Mouse (Mus musculus): ENCODE results near the gene Dop1b.
"Not testable (repeated sequence)": the region's sequence is repeated elsewhere in the genome, so short reads cannot be mapped to it uniquely, and the experiment has no call there.

Dop1b gene

DNA sequence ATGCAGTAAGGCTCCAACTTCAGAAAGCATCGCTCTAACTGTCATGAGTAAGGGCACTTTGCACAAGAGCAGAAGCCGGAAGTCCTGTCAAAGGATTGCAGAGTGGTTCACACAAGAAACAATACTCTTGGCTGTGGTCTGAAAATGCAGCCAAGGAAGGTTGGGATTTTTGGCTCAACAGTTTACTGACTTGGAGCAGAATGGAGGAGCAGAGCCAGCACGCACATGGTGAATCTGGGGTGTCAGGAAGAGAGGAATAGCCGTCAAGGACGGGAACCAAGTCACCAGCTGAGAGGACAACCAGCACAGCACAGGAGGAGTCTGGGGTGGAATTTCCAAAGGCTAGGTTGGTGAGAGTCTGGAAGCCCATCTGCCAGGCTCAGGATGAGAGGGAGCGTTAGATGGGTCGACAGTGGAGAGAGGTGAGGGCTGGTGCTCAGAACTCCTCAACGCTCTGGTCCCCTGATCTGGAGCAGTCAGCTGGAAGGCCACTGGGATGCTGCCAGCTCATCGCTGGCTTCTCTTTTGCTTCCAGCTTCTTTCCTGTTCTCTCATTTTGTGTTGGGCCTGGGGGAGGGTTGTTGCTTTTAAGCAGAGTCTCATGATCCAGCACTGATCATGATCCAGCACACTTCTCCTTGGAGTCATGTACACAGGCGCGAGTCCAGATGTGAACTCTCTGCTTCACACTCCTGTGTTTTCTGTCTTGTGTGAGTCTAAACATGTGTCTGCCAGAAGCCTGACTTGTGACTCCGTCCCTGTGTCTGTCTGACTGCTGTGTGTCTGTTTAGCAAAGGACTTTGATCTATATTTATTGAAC, 85.5 kb downstream of the Dop1b start:
- no peak for DNase-seq (ENCODE audit: low spot score in 2 of 2)

DNA sequence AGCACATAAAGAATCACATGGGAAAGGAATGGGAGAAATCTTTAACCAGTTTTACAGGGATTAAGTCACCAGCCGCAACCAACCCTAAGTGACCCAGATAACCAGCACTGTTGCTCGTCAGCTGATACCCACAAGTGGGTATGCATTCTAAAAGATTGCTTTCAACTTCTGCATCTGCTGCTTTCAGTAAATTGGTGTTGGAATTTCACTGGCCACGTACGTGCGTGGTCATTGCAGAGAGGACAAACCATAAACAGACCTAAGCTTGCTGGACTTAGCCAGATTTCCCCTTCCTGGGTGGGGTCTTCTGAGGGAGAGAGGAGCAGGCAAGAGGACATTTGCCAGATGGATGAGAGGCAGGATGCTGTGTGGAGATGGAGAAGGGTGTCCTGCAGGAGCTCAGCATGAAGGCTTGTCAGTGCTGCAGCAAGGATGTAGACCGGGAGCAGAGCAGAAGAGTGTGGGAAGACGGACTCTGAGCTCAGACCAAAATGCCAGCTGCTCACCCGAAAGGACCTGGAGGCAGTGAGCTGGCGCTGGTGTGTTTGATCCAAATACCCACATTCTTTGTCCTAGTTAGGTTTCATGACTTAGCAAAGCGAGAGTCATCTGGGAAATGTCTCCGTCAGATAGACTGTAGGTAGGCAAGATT, 86.3 kb downstream of the Dop1b start:
- no peak for DNase-seq (ENCODE audit: low spot score in 2 of 2)

DNA sequence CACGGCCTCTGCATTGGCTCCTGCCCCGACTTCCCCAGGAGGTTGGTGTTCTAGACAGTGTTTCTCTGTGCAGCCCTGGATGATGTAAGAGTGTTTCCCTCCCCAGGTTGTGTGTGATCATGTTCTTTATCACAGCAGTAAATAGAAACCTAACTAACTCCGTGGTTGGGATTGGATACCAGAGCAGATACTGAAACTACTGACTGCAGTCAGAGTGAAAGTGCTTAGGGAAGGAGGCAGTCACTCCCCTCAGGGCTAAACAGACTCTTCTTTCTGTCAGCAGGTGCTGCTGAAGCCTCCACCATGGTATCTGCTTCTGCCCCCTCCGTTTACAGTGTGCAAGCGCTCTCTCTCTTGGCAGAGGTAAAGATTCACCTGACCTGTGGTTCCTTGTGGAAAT, 86.9 kb downstream of the Dop1b start:
- DNase-seq (ENCODE audit: low spot score in 2 of 2) = no peak

DNA sequence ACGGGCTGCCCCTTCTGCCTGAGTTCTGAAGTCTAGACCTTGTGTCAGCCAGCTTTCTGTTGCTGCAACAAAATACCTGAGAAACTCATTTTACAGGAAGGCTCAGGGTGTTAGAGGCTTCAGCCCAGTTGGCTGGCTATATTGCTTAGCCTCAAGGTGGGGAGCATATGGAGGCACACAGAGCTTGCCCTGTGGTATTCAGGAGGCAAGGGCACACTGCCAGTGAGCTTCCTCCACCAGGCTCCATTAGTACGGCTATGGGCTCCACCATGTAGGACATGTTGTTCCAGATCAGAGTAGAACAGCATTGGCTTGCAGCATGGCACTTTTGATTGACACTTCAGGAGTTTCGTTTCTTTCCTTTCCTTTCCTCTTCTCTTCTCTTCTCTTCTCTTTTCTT, 87.4 kb downstream of the Dop1b start:
- DNase-seq (ENCODE audit: low spot score in 2 of 2) = no peak

DNA sequence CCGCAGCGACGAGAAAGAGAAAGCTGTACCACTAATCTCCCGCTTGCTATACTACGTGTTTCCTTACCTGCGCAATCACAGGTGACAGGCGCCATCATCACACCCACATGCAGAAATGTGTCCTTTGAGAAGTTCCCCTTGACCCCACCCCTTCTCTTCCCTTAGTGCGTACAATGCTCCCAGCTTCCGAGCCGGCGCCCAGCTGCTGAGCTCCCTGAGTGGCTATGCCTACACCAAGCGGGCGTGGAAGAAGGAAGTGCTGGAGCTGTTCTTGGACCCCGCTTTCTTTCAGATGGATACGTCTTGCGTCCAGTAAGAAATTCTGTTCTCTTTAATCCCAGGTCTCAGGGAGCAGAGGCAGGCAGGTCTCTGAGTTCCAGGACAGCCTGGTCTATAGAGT, 88.2 kb downstream of the Dop1b start:
- DNase-seq (ENCODE audit: low spot score in 2 of 2) = no peak

DNA sequence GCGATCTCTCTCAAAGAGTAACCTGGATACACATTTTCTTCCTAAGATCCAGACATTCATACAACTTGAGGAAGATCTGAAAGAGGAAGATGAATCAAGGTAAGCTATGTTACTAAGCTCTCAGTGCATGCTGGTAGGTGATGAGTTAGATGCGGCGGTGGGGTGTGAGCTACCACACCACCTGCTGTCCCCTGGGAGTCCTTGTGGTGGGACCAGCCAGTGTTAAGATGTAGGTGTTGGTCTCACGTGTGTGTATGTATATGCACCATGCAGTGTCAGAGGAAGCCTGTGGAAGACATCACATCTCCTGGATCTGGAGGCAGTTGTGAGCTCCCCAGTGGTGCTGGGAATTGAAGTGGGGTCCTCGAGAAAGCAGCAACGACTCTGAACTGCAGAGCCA, 95.5 kb downstream of the Dop1b start:
- no peak for DNase-seq (ENCODE audit: low spot score in 2 of 2)

DNA sequence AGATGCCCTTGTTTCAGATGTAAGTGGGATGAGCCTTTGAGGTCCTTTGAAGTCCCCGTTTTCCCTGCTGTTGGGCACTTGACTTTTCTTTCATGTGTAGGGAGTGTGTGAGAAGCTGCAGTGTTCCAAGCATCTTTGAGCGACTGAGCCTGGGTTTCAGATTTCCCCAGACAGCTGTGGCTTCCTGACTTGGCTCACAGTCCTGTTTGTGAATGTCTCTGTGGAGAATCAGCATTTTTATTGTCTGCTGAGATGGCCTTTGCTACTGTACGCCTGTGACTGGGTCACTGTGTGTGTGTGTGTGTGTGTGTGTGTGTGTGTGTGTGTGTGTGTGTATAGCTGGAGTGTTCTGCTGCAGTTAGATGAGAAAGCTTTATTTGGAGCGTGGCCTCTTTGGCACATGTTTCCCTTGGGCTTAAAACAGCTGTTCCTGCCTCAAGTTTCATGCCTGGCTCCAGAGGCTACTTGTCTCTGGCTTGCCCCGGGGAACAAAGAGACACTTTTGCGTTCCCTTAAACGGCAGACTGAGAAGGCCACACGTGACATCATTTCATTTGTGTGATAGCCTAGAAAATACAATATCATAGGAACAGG, 96.4 kb downstream of the Dop1b start:
- no peak for DNase-seq (ENCODE audit: low spot score in 2 of 2)

DNA sequence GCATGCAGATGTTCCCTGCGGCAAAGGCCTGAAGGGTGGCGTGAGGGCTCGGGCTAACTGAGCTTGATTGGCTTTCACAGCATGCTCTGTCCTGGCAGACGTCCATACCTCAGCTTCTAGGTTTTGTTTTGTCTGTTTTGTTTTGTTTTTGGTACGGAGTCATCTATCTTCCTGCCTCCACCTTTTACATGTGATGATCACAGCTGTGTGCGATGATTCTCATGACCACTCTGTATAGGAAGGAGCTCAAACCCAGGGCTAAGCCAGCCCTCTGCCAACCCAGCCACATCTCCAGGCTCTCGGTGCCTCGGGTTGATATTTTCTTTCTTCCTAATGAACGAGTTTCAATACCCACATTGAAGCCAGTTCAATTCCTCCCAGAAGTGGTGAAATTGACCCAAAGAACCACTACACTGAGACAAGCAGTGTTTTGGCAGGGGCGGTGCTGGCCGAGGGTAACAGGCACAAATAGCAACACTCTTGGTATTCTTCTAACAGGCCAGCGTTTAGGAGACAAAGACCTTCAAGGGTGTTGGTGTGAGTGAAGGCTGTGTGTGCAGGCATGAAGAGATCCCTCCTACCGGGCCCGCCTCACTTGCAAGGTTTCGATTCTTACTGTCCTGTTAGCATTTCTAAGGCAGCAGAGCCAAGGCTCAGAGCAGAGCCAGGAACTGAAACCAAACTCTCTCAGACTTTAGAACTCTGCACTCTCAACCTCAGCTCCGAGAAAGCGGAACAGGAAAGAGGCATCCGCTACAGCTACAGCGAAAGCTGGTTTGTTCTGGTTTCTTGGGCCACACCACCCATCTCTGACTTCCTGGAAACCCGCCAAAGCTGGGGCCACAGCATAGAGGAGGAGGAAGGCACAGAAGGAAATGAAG, 104.4 kb downstream of the Dop1b start:
- DNase-seq (ENCODE audit: low spot score in 2 of 2) = peak; percentile 86 to 91

DNA sequence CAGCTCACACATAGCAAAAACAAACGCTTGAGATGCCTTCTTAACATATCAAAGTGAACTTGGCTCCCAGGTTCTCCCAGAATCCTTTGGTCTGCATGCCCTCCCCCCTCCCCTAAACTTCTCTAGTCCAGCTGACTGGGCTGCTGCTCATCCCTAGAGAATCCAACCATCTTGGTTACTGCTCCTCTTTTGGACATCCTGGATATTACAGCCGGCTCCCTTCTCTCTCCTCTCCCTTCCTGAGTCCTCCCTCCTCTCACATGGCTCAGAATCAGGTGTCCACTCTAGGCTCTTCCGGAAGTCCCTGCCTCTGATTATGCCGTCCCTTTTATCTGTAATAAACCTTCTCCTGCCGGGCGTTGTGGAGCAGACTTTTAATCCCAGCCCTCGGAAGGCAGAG, 105.2 kb downstream of the Dop1b start:
- no peak for DNase-seq (ENCODE audit: low spot score in 2 of 2)

DNA sequence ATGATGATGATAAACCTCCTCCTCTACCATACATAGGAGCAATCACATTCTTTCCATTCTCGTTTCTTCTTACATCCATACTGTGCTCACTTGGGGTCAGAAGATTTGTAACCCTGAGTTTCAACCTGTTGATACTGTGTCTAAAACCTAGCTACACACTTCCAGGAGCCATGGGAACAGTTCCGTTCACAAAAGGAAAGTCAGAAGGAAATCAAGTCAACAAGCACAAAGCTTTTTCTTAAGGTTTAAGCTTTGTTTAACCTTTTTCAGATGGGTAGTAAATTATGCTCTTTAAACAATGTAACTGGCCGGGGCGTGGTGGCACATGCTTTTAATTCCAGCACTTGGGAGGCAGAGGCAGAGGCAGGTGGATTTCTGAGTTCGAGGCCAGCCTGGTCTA, 105.7 kb downstream of the Dop1b start:
- DNase-seq (ENCODE audit: low spot score in 2 of 2) = no peak

DNA sequence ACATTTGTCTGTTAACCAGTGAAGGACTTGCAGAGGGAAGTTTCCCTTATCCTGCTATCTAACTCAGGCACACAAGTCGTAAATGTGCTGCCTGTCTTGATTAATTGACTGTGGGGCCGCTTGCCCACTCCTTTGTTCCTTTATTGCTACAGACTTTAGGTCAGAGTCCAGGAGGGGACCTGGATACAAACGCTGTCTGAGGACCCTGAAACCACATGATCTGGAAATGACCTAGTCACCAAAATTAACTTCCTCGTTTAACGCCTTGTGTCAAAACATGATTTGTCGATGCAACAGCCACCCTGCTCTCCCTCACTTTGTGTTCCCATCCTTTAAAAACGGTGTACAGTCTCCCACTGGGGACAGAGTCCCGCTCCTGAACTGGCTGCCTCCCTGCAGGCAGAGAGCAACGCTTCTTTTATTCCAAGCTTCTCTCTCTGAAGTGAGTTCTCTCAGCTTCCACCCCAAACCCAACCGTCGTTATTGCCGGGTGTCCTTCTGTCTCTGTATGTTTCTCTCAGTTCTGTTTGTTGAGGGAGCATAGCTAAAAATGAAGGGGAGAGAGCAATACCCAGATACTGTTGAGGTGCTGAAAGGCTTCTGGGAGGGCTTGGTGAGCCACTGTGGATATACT, 107.1 kb downstream of the Dop1b start:
- no peak for DNase-seq (ENCODE audit: low spot score in 2 of 2)

DNA sequence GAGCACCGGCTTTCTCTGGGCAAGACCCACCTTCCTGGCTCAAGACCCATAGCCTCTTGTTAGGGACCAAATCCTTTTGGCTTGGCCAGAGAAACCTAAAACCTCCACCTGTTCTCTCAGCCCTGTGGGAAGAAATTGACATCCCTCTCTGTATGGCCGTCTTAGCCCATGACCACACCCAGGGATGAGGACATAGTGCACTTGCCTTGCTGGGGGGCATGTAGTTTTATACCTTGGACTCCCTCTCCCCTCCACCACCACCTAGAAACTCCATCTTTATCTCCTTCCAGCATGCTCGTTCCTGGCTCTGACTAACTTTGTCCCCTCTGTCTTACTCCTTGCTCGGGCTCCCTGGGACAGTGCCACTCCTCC, 107.6 kb downstream of the Dop1b start:
- no peak for DNase-seq (ENCODE audit: low spot score in 2 of 2)

DNA sequence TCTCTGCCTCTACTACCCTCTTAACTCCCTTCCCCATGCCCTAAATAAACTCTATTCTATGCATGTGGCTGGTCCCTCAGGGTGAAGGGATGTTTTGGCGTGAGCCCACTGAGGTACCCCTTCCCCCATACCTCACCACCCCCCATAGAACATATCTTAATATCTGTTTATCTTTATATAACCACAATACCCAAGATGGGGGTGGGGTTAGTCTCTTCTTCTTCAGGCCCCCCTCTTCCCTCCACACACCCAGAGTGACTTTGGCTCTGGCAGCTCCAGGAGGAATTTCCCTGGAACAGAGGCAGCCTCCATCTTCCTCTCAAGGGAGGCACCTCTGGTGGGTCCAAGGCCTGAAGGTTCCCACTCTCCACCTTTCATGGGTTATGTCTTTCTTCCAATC, 108.3 kb downstream of the Dop1b start:
- no peak for DNase-seq (ENCODE audit: low spot score in 2 of 2)

DNA sequence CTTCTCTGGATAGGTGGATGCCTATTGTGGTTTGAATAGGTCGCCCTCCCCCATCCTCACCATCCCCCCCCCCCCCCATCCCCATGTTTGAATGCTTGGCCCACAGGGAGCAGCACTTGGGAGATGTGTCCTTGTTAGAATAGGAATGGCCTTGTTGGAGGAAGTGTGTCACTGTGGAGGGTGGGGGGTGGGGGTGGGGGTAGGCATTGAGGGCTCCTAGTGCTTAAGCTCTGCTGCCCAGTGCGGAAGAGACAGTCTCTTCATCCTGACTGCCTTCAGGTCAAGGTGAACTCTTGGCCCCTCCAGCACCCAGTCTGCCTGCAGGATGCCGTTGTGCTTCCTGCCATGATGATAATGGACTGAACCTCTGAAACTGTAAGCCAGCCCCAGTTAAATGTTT, 110.0 kb downstream of the Dop1b start:
- no peak for DNase-seq (ENCODE audit: low spot score in 2 of 2)

DNA sequence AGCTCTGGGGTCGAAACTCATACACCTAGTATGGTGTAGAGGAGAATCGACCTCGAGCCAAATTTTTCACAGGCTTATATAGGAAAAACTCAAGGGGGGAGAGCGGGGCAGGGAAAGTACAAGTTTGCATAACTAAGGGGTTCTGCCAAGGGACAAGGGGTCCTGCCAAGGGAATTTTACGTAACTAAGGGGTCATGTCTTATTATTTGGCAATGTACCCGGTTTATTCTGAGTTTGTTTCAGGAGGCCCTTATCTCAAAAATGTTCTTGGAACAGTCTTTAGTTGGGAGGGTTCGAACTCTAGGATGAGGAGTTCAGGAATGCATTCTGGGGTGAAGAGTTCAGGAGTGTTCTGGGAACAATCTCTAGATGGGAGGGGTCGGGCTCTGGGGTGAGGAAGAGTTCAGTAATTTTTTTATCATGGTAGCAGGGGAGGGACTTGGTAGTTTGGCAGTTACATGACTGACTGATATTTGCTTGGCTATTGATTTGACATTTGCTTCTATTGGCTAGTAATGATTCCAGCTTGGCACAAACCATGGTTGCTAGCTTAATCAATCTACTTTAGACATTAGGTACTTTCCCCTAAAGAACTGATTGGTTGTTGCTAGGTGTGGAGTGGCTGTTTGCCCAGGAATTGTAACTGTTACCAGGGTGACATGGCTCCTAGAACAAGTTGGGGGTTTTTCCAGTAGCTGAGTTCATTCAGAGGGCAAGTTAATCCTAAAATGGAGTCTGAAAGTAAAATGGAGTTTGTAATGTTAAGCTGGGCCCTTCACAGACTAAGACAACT, 110.9 kb downstream of the Dop1b start:
- not testable (repeated sequence) for DNase-seq (ENCODE audit: low spot score in 2 of 2)

DNA sequence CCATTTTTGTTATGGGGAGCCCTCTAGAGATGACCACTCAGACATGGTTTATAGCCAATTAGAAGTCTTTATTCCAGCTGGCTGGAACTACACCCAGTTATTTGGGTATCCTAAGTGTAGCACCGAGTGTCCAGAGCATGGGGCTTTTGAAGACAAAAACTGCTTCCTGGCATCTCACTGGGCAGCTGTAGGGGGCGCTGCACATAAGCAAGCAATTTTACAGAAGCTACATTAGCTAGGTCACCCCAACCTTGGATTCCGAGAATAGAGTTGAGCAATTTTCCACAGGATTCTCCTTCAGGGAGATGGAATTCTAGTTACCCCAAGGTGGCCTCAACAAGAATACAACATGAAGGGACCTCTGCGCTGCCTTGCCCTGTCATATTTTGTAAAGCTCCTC, 113.1 kb downstream of the Dop1b start:
- DNase-seq (ENCODE audit: low spot score in 2 of 2) = no peak

DNA sequence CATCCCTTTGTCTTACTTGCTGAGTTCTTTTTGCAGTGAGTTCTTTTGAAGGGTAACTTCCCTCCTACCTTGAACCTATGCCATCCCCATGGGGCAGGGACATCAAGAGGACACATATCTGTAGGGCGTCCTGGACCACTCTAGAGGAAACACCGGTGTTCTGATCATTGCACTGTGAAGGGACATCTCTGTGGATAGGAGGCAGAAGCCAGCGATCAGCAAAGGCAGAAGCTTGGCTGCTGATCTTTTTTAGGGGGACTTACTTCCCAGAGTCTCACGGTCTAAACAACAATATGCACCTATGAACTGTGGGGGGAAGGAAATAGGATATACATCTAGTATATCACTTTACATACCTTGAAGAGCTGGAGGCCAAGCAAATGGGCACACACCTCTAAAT, 113.8 kb downstream of the Dop1b start:
- DNase-seq (ENCODE audit: low spot score in 2 of 2) = no peak

DNA sequence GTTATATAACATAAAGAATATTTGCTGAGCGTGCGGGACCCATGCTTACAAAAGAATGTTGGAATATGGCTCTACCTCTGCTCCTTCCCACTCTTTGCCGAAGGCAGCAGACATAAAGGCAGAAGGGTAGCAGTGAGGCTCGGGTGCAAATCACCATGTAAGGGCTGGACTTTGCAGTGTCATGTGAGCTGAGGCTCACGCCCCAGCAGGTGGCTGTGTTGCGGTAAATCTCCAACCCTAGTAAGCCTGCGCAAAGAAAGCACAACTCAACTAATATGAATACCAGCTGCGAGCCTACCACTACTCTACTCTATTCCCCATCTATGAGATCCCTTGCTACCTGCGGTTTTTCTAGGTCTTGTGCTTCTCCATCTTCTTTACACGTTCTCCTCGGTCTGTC, 114.3 kb downstream of the Dop1b start:
- DNase-seq (ENCODE audit: low spot score in 2 of 2) = no peak

DNA sequence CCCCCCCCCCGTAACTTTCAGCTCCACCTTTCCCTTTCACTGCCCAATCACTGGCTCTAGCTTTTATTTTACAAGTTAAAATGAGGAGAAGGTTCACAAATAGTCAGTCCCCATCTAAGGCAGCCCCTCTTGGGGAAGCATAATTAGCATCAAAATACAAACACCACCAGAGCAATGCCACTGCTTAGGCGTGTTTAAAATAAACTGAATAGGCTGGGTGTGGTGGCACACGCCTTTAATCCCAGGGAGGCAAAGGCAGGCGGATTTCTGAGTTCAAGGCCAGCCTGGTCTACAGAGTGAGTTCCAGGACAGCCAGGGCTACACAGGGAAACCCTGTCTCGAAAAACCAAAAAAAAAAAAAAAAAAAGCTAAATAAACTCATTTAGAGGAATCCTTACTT, 114.8 kb downstream of the Dop1b start:
- DNase-seq (ENCODE audit: low spot score in 2 of 2) = not testable (repeated sequence)

DNA sequence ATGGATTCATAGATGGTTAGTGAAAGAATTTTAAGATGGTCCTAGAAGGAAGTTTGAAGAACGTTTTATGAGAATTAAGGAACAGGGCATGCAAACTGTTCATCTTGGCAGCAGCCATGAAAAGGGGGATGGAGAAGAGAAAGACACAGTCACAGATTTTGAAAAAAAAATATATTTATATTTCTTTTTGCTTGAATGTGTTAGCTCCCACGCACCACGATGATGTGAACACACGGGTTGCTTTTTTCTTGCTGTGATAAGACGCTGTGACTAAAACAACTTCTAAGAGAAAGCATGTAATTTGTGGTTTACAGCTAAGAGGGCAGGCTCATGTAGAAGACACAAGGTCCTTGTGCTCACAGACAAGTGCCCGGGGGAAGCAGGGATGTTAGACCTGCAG, 115.2 kb downstream of the Dop1b start:
- DNase-seq (ENCODE audit: low spot score in 2 of 2) = no peak

DNA sequence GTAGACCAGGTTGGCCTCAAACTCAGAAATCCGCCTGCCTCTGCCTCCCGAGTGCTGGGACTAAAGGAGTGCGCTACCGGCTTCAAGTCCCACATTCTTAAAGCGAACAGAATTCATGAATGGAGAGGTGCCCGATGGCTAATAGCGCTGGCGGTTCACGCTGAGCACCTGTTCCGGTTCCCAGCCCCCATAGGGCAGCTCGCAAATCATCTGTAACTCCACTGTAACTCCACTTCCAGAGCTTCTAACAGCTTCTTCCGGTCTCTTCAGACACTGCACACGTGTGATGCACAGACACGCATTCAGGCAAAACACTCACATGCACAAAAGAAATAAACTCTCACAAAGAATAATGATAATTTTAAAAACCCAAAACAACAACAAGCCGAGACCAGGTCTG, 117.8 kb downstream of the Dop1b start:
- no peak for DNase-seq (ENCODE audit: low spot score in 2 of 2)
